Mouse (Mus musculus) limb, embryonic 14.5 days (tissue): Measurements from ENCODE around the gene Wfdc15b. TPM values are rescaled to one million over a fixed set of nuclear protein-coding genes. Genes with fewer than 3 reads are reported as not detected.

ENCODE experiments used
- ATAC-seq: fragments of 200-750 bp; cut with Nextera tagmentation; 2 replicates; pipeline ENCODE4 v1.8.0; 2017; ENCODE audit warnings: low read depth, moderate number of reproducible peaks, moderate TSS enrichment; ENCODE audit not compliant: low FRiP score
- DNase-seq: peaks from one replicate; pipeline ENCODE4 v3.0.0-alpha.2; 2015; ENCODE audit warnings: low spot score
- H3K27ac ChIP-seq: fragments of 300-500 bp; sonication (generic); replicated peaks from 2 replicates; pipeline ENCODE4 v1.5.1; 2014; ENCODE audit warnings: low read depth, mild to moderate bottlenecking, low read length, moderate library complexity, mixed read lengths
- H3K27me3 ChIP-seq: fragments of 300-500 bp; sonication (generic); 2 replicates; pipeline ENCODE4 v1.6.1; 2014; ENCODE audit warnings: low read length, mixed read lengths; ENCODE audit not compliant: control insufficient read depth, insufficient read depth
- H3K36me3 ChIP-seq: fragments of 300-500 bp; sonication (generic); 2 replicates; pipeline ENCODE4 v1.6.1; 2014; ENCODE audit warnings: mild to moderate bottlenecking, low read length, moderate library complexity, mixed read lengths; ENCODE audit not compliant: control insufficient read depth, insufficient read depth
- H3K4me1 ChIP-seq: fragments of 300-500 bp; sonication (generic); 2 replicates; pipeline ENCODE4 v1.6.1; 2014; ENCODE audit warnings: antibody characterized with exemption, low read length, mixed read lengths; ENCODE audit not compliant: control insufficient read depth, insufficient read depth
- H3K4me2 ChIP-seq: fragments of 300-500 bp; sonication (generic); replicated peaks from 2 replicates; pipeline ENCODE4 v1.6.1; 2014; ENCODE audit warnings: low read depth, mild to moderate bottlenecking, low read length, moderate library complexity; ENCODE audit not compliant: severe bottlenecking
- H3K4me3 ChIP-seq: fragments of 300-500 bp; sonication (generic); replicated peaks from 2 replicates; pipeline ENCODE4 v1.5.1; 2014; ENCODE audit warnings: low read length
- H3K9ac ChIP-seq: fragments of 300-500 bp; sonication (generic); 2 replicates; pipeline ENCODE4 v1.6.1; 2014; ENCODE audit warnings: mild to moderate bottlenecking, low read depth, low read length, moderate library complexity; ENCODE audit not compliant: severe bottlenecking
- H3K9me3 ChIP-seq: fragments of 300-500 bp; sonication (generic); 2 replicates; pipeline ENCODE4 v1.6.1; 2016; ENCODE audit warnings: low read length; ENCODE audit not compliant: control insufficient read depth
- POLR2A ChIP-seq: fragments of 200-500 bp; IDR thresholded peaks from 2 replicates; pipeline ENCODE4 v1.8.0; 2012; ENCODE audit warnings: inconsistent platforms, mild to moderate bottlenecking, moderate library complexity, borderline replicate concordance; ENCODE audit not compliant: insufficient read depth, insufficient read length; ENCODE audit errors: extremely low read depth
- WGBS: fragments of 180-500 bp; shearing (Covaris S2); extraction: QIAGEN DNeasy Blood & Tissue Kit; methylation state at CpG from one replicate; pipeline ENCODE4 v1.1.7; 2014; 5-methylcytosine and 5-hydroxymethylcytosine counted together
- polyA plus RNA-seq, 2 experiments: library from polyadenylated mRNA; depleted of rRNA in 1 of 2; stranded (reverse) in 1 of 2; unstranded in 1 of 2; fragments of >200 nt; fragmentation: Nextera tagmentation in 1 of 2; extraction: Ambion mirVana in 1 of 2; gene quantifications; 2 replicates each; pipeline versions ENCODE4 v1.2.1 to v1.2.3; 2012 to 2014

The Wfdc15b gene
- polyA plus RNA-seq, 2 experiments = not detected

- no peak for DNase-seq
- 72% methylated on average over 5 of the region's 5 CpGs for WGBS
- H3K27me3 ChIP-seq = no peaks in the 10 kb centered on the region
Measured at GRCm38 (mm10) chr2:164195971-164196699, 25.3 kb downstream of the Wfdc15b start.

GRCm38 (mm10) chr2:164194959-164195630 lies 26.4 kb downstream of the Wfdc15b start:
- ATAC-seq = no peak
- WGBS = 70% methylated on average over 5 of the region's 5 CpGs

More at GRCm38 (mm10) chr2:164195971-164196699, 25.3 kb downstream of the Wfdc15b start:
- Histone ChIP-seq H3K36me3 (no peaks in the 10 kb centered on the region), H3K4me1 (no peaks in the 10 kb centered on the region), H3K27ac (no peak overlapping the region), H3K9me3 (no peaks in the 10 kb centered on the region), H3K4me2 (no peak overlapping the region), H3K9ac (no peak overlapping the region), H3K4me3 (no peak overlapping the region)
- no peak for TF ChIP-seq POLR2A
- no peak for ATAC-seq

GRCm38 (mm10) chr2:164192279-164192678 lies 29.2 kb downstream of the Wfdc15b start:
- H3K27me3 ChIP-seq = no peaks in the 10 kb centered on the region
- DNase-seq = no peak
- H3K36me3 ChIP-seq = no peaks in the 10 kb centered on the region
- H3K9ac ChIP-seq = no peak overlapping the region
- no peak for TF ChIP-seq POLR2A
- H3K4me3 ChIP-seq = no peak overlapping the region
- no peak overlapping the region for H3K4me2 ChIP-seq
- no peak overlapping the region for H3K27ac ChIP-seq
- H3K9me3 ChIP-seq = no peaks in the 10 kb centered on the region
- ATAC-seq = no peak
- H3K4me1 ChIP-seq = no peaks in the 10 kb centered on the region

More at GRCm38 (mm10) chr2:164194959-164195630, 26.4 kb downstream of the Wfdc15b start:
- no peak for DNase-seq
- H3K9me3 ChIP-seq = no peaks in the 10 kb centered on the region
- H3K4me3 ChIP-seq = no peak overlapping the region
- H3K4me1 ChIP-seq = no peaks in the 10 kb centered on the region
- no peaks in the 10 kb centered on the region for H3K27me3 ChIP-seq
- H3K4me2 ChIP-seq = no peak overlapping the region
- no peak for TF ChIP-seq POLR2A
- H3K36me3 ChIP-seq = no peaks in the 10 kb centered on the region
- no peak overlapping the region for H3K9ac ChIP-seq
- H3K27ac ChIP-seq = no peak overlapping the region

GRCm38 (mm10) chr2:164190576-164190975 lies 30.9 kb downstream of the Wfdc15b start, which contains the start of gene Wfdc12:
TSS of gene Wfdc12 (minus strand) at chr2:164190608.
- Histone ChIP-seq H3K9ac (no peak within 1 kb of the TSS), H3K27ac (no peak within 1 kb of the TSS), H3K36me3 (no peaks in the 10 kb centered on the region), H3K4me3 (no peak within 1 kb of the TSS), H3K9me3 (no peaks in the 10 kb centered on the region), H3K4me1 (no peaks in the 10 kb centered on the region), H3K4me2 (no peak within 1 kb of the TSS), H3K27me3 (no peaks in the 10 kb centered on the region)
- ATAC-seq (no peak), DNase-seq (no peak)
- TF ChIP-seq POLR2A = no peak
- 85% methylated on average over 6 of the region's 6 CpGs for WGBS

- no peaks in the 10 kb centered on the region; the same call in 1 of the 2 replicates for H3K4me1 ChIP-seq
- DNase-seq = no peak
- no peaks in the 10 kb centered on the region for H3K36me3 ChIP-seq
- no peak overlapping the region for H3K4me2 ChIP-seq
- H3K27me3 ChIP-seq = no peaks in the 10 kb centered on the region
- TF ChIP-seq POLR2A = no peak
- ATAC-seq = no peak
- H3K9ac ChIP-seq = no peak overlapping the region
- H3K9me3 ChIP-seq = no peaks in the 10 kb centered on the region
- no peak overlapping the region for H3K27ac ChIP-seq
- 25% methylated on average over 5 of the region's 5 CpGs for WGBS
- H3K4me3 ChIP-seq = no peak overlapping the region
Measured at GRCm38 (mm10) chr2:164188722-164189121, 32.7 kb downstream of the Wfdc15b start.
